Mouse (Mus musculus): ENCODE results near the gene Hnrnpul1. TPM values are rescaled to one million over a fixed set of nuclear protein-coding genes. Genes with fewer than 3 reads are reported as not detected.
A peak's percentile ranks its signal among the peaks of the same experiment; 100 is the strongest.

The Hnrnpul1 gene
- polyA plus RNA-seq, 1 experiment from 2014 or later, result 37.3 TPM

GRCm38 (mm10) chr7:25788220-25789128 lies 33.9 kb upstream of the Hnrnpul1 start, which contains the start of gene Axl:
TSS of gene Axl (minus strand) at chr7:25788705.
- peak within 1 kb of the TSS; percentile 65 for H3K4me2 ChIP-seq
- no peaks in the 10 kb centered on the region for H3K36me3 ChIP-seq
- peak within 1 kb of the TSS; percentile 65 for H3K27ac ChIP-seq (replicated peaks)
- ATAC-seq (ENCODE audit: low FRiP score), result peak; percentile 86
- no peaks in the 10 kb centered on the region for H3K27me3 ChIP-seq (replicated peaks)
- peaks cover 11% of the 10 kb centered on the region for H3K4me1 ChIP-seq
- H3K9ac ChIP-seq (replicated peaks), result peak within 1 kb of the TSS; percentile 40
- peak within 1 kb of the TSS; percentile 42 for H3K4me3 ChIP-seq (replicated peaks)
- WGBS, result 2% methylated on average over 28 of the region's 30 CpGs
- H3K9me3 ChIP-seq (replicated peaks), result no peaks in the 10 kb centered on the region

- H3K9ac ChIP-seq (replicated peaks), result peak overlapping the region; percentile 40; the same call in 1 of the 2 replicates
- H3K4me3 ChIP-seq (replicated peaks), result peak overlapping the region; percentile 42
- H3K27me3 ChIP-seq (replicated peaks), result no peaks in the 10 kb centered on the region
- H3K4me2 ChIP-seq, result peak overlapping the region; percentile 65
- H3K4me1 ChIP-seq, result peaks cover 11% of the 10 kb centered on the region
- ATAC-seq (ENCODE audit: low FRiP score), result peak; percentile 25; the same call in 1 of the 2 replicates
- no peaks in the 10 kb centered on the region for H3K9me3 ChIP-seq (replicated peaks)
- WGBS, result 35% methylated on average over 8 of the region's 9 CpGs
- H3K36me3 ChIP-seq, result no peaks in the 10 kb centered on the region
- H3K27ac ChIP-seq (replicated peaks), result peak overlapping the region; percentile 65
These were observed 33.1 kb upstream of the Hnrnpul1 start for GRCm38 (mm10) chr7:25787456-25788219.

- Histone ChIP-seq H3K36me3 (no peaks in the 10 kb centered on the region), H3K4me3 (replicated peaks) (no peak overlapping the region), H3K27me3 (replicated peaks) (no peaks in the 10 kb centered on the region), H3K27ac (replicated peaks) (no peak overlapping the region), H3K4me2 (peak overlapping the region; percentile 65; the same call in 1 of the 2 replicates), H3K9me3 (replicated peaks) (no peaks in the 10 kb centered on the region), H3K9ac (replicated peaks) (no peak overlapping the region), H3K4me1 (peaks cover 15% of the 10 kb centered on the region)
- WGBS, result 78% methylated on average over 4 of the region's 4 CpGs
- no peak for ATAC-seq (ENCODE audit: low FRiP score)
These were observed 32.4 kb upstream of the Hnrnpul1 start for GRCm38 (mm10) chr7:25786974-25787373.

- H3K27me3 ChIP-seq (replicated peaks), result no peaks in the 10 kb centered on the region
- H3K4me3 ChIP-seq (replicated peaks), result no peak overlapping the region
- peaks cover 26% of the 10 kb centered on the region for H3K4me1 ChIP-seq
- no peak for ATAC-seq (ENCODE audit: low FRiP score)
- H3K4me2 ChIP-seq, result no peak overlapping the region
- H3K9me3 ChIP-seq (replicated peaks), result no peaks in the 10 kb centered on the region
- no peak overlapping the region for H3K27ac ChIP-seq (replicated peaks)
- H3K9ac ChIP-seq (replicated peaks), result no peak overlapping the region
- 76% methylated on average over 4 of the region's 4 CpGs for WGBS
- no peaks in the 10 kb centered on the region for H3K36me3 ChIP-seq
These were observed 31.2 kb upstream of the Hnrnpul1 start for GRCm38 (mm10) chr7:25785752-25786151.

- no peaks in the 10 kb centered on the region for H3K9me3 ChIP-seq (replicated peaks)
- no peak overlapping the region for H3K4me3 ChIP-seq (replicated peaks)
- 42% methylated on average over 1 of the region's 1 CpGs for WGBS
- peaks cover 26% of the 10 kb centered on the region for H3K4me1 ChIP-seq
- no peak for ATAC-seq (ENCODE audit: low FRiP score)
- H3K27ac ChIP-seq (replicated peaks), result no peak overlapping the region
- H3K36me3 ChIP-seq, result no peaks in the 10 kb centered on the region
- H3K4me2 ChIP-seq, result no peak overlapping the region
- H3K27me3 ChIP-seq (replicated peaks), result no peaks in the 10 kb centered on the region
- no peak overlapping the region for H3K9ac ChIP-seq (replicated peaks)
These were observed 30.3 kb upstream of the Hnrnpul1 start for GRCm38 (mm10) chr7:25784808-25785207.

- Histone ChIP-seq H3K27me3 (replicated peaks) (no peaks in the 10 kb centered on the region), H3K4me3 (replicated peaks) (no peak overlapping the region), H3K36me3 (no peaks in the 10 kb centered on the region), H3K4me1 (peaks cover 26% of the 10 kb centered on the region), H3K4me2 (no peak overlapping the region), H3K27ac (replicated peaks) (no peak overlapping the region), H3K9me3 (replicated peaks) (no peaks in the 10 kb centered on the region), H3K9ac (replicated peaks) (no peak overlapping the region)
- 74% methylated on average over 8 of the region's 8 CpGs for WGBS
- no peak for ATAC-seq (ENCODE audit: low FRiP score)
These were observed 29.2 kb upstream of the Hnrnpul1 start for GRCm38 (mm10) chr7:25783746-25784145.

- ATAC-seq (ENCODE audit: low FRiP score), result no peak
- no peaks in the 10 kb centered on the region for H3K27me3 ChIP-seq (replicated peaks)
- H3K4me1 ChIP-seq, result peaks cover 16% of the 10 kb centered on the region
- 63% methylated on average over 6 of the region's 6 CpGs for WGBS
- H3K27ac ChIP-seq (replicated peaks), result no peak overlapping the region
- H3K4me2 ChIP-seq, result no peak overlapping the region
- no peak overlapping the region for H3K9ac ChIP-seq (replicated peaks)
- H3K4me3 ChIP-seq (replicated peaks), result no peak overlapping the region
- no peaks in the 10 kb centered on the region for H3K36me3 ChIP-seq
- H3K9me3 ChIP-seq (replicated peaks), result no peaks in the 10 kb centered on the region
These were observed 28.2 kb upstream of the Hnrnpul1 start for GRCm38 (mm10) chr7:25782744-25783143.

- H3K4me2 ChIP-seq, result peak overlapping the region; percentile 73
- H3K9ac ChIP-seq (replicated peaks), result peak overlapping the region; percentile 48
- H3K9me3 ChIP-seq (replicated peaks), result no peaks in the 10 kb centered on the region
- H3K4me1 ChIP-seq, result peaks cover 16% of the 10 kb centered on the region
- H3K27ac ChIP-seq (replicated peaks), result peak overlapping the region; percentile 45; the same call in 1 of the 2 replicates
- WGBS, result 46% methylated on average over 11 of the region's 11 CpGs
- no peaks in the 10 kb centered on the region for H3K36me3 ChIP-seq
- ATAC-seq (ENCODE audit: low FRiP score), result peak; percentile 53
- no peaks in the 10 kb centered on the region for H3K27me3 ChIP-seq (replicated peaks)
- peak overlapping the region; percentile 37 for H3K4me3 ChIP-seq (replicated peaks)
These were observed 27.5 kb upstream of the Hnrnpul1 start for GRCm38 (mm10) chr7:25781937-25782610.

GRCm38 (mm10) chr7:25781321-25781936 lies 26.9 kb upstream of the Hnrnpul1 start:
- 9% methylated on average over 32 of the region's 33 CpGs for WGBS
- peak overlapping the region; percentile 45; the same call in 1 of the 2 replicates for H3K27ac ChIP-seq (replicated peaks)

GRCm38 (mm10) chr7:25780753-25781152 lies 26.2 kb upstream of the Hnrnpul1 start:
- Histone ChIP-seq H3K4me2 (no peak overlapping the region), H3K27me3 (replicated peaks) (no peaks in the 10 kb centered on the region), H3K9ac (replicated peaks) (no peak overlapping the region), H3K4me1 (peaks cover 16% of the 10 kb centered on the region), H3K27ac (replicated peaks) (0 out of 2 replicates have a peak overlapping the region, but pooled peaks have one; percentile 45), H3K4me3 (replicated peaks) (no peak overlapping the region), H3K9me3 (replicated peaks) (no peaks in the 10 kb centered on the region), H3K36me3 (no peaks in the 10 kb centered on the region)
- 46% methylated on average over 4 of the region's 4 CpGs for WGBS
- no peak for ATAC-seq (ENCODE audit: low FRiP score)

More at GRCm38 (mm10) chr7:25781321-25781936, 26.9 kb upstream of the Hnrnpul1 start:
- Histone ChIP-seq H3K27me3 (replicated peaks) (no peaks in the 10 kb centered on the region), H3K9ac (replicated peaks) (peak overlapping the region; percentile 48), H3K36me3 (no peaks in the 10 kb centered on the region), H3K9me3 (replicated peaks) (no peaks in the 10 kb centered on the region), H3K4me3 (replicated peaks) (peak overlapping the region; percentile 37), H3K4me1 (peaks cover 16% of the 10 kb centered on the region), H3K4me2 (peak overlapping the region; percentile 73)
- ATAC-seq (ENCODE audit: low FRiP score), result peak; percentile 63

- no peak overlapping the region for H3K27ac ChIP-seq (replicated peaks)
- WGBS, result 89% methylated on average over 5 of the region's 5 CpGs
- H3K36me3 ChIP-seq, result no peaks in the 10 kb centered on the region
- no peak for ATAC-seq (ENCODE audit: low FRiP score)
- H3K9me3 ChIP-seq (replicated peaks), result no peaks in the 10 kb centered on the region
- H3K4me2 ChIP-seq, result no peak overlapping the region
- H3K27me3 ChIP-seq (replicated peaks), result no peaks in the 10 kb centered on the region
- no peak overlapping the region for H3K4me3 ChIP-seq (replicated peaks)
- H3K4me1 ChIP-seq, result peaks cover 16% of the 10 kb centered on the region
- H3K9ac ChIP-seq (replicated peaks), result no peak overlapping the region
These were observed 25.5 kb upstream of the Hnrnpul1 start for GRCm38 (mm10) chr7:25780021-25780420.
